Mouse (Mus musculus) cerebellum, postnatal 25 days (tissue): ENCODE results near the gene Krtap4-9.
"Not testable (repeated sequence)": the region's sequence is repeated elsewhere in the genome, so short reads cannot be mapped to it uniquely, and the experiment has no call there.

Source experiments
- DNase-seq, 2 experiments: peaks; one replicate each; pipeline ENCODE4 v3.0.0; 2021; ENCODE audit warnings: mixed read lengths in 2 of 2

Krtap4-9 gene

GRCm38 (mm10) chr11:99784900-99785299 lies at the start of gene Krtap4-9:
Gene Krtap4-9, plus strand, starts transcription at chr11:99785200.
- not testable (repeated sequence) for DNase-seq

DNA sequence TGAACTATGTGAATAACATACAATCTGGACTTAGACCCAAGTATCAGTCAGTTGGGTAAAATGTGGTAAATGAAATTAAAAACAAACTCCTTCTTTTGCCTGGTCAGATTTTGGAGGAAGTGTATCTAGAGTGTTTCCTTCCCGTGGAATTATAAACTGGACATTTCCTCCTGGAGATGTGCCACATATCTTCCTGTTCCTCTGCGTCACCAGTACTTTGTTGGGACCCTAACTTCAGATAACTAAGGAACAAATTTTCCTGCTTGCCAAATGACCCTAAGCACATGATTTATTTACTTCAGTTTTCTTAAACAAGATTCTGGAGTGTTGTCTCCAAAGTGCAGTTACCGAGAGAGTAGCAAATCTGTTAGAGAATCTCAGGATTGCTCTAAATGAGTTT lies 41.0 kb upstream of the Krtap4-9 start:
- no peak for DNase-seq

DNA sequence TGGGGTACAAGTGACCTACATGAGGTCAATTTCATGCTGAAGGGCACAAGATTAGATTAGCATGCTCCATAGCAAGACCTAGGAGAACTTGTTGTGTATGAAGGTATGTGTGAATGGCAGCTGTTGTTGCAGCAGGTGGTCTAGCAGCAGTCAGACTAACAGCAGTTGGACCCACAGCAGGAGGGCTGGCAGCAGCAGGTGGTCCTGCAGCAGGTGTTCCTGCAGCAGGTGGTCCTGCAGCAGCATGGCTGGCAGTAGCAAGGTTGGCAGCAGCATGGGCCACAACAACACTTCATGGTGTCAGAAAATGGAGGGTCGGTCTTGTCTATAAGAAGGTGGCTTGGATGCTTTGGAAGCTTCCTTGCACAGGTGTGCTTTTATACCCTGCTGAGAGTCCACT lies 26.1 kb upstream of the Krtap4-9 start:
- DNase-seq: no peak

DNA sequence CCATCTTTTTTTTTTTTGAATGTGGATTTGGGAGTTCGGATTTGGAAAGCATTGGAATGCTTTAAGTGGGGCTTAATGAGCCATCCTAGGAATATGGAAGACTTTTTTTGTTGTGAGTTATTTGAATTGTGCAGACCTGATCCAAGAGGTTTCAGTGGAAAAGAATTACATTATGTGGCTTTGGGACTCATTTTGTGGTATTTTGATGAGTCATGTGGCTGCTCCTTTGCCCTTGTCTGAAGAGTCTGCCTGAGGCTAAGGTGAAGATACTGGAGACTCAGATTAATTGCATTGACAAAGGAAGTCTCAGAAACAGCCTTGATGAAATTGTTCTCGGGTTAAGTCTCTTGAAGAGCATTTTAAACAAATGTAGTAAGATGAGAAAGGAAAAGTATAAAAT lies 16.6 kb upstream of the Krtap4-9 start:
- DNase-seq: no peak

- DNase-seq: not testable (repeated sequence)
Measured at GRCm38 (mm10) chr11:99772813-99773212, 12.2 kb upstream of the Krtap4-9 start, which contains the start of gene Gm11595. Gene Gm11595, minus strand, starts transcription at chr11:99772913.

DNA sequence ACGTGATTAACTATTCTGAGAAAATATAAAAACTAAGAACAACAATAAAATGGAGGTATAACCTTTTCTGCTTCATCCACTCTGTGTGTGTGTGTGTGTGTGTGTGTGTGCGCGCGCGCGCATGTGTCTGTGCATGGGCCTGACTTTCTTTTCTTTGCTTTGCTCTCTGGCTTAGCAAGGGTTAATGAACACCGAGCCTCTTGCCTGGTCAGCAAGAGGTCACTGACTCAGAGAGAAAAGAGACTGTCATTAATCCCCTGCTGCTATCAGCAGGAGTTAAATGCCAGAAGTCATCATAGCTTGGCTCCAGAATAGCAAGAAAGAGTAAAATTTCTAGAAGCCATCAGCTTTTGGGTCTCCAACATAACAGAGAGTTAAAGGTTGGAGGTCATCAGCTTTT lies 6.6 kb upstream of the Krtap4-9 start:
- DNase-seq: no peak

DNA sequence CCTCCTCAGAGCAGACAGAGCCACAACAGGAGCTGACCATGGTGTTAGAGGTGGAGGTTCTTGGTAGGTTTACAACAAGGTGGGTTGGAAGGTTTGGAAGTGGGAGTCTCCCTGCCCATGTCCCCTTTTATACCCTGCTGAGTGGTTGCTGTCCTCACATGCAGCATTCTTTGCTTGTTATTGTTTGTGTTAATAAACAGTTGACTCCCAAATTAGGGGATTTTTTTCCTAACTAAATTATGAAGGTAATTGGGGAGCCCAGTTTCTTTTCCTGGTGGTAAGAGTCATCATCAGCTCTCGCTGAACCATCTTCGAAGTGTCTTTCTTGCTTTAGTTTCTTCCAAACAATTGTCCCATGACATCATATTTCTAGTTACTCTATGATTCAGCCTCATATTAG lies 4.4 kb upstream of the Krtap4-9 start, which contains the start of gene Krtap4-8:
Gene Krtap4-8 (minus strand): TSS at position 101 of the 400 bp plus-strand sequence.
- DNase-seq: no peak

DNA sequence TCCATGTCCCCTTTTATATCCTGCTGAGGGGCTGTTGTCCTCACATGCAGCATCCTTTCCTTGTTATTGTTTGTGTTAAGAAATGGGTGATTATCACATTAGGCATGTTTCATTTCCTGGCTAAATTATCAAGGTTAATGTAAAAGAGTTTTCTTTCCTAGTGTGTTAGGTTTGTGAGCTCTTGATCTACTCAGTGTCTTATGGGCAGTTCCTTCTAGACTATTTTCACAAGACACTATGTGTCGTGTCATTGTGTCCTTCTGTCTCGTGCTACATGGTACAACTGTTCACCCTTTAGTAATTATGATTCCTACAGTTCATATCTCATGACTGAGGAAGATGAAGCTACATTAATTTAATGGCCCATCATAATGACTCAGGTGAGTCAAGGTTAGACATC lies 8.4 kb downstream of the Krtap4-9 start, which contains the start of gene Gm11596:
Gene Gm11596 (minus strand): TSS at position 101 of the 400 bp plus-strand sequence.
- no peak for DNase-seq

- not testable (repeated sequence) for DNase-seq
Measured at GRCm38 (mm10) chr11:99798832-99799231, 13.8 kb downstream of the Krtap4-9 start, which contains the start of gene Gm11569. Gene Gm11569, minus strand, starts transcription at chr11:99798932.

DNA sequence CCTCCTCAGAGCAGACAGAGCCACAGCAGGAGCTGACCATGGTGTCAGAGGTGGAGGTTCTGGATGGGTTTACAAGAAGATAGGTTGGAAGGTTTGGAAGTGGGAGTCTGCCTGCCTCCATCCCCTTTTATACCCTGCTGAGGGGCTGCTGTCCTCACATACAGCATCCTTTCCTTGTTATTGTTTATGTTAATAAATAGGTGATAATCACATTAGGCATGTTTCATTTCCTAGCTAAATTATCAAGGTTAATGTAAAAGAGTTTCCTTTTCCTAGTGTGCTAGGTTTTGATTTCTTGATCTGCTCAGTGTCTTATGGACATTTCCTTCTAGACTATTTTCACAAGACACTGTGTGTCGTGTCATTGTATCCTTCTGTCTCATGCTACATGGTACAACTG lies 19.3 kb downstream of the Krtap4-9 start, which contains the start of gene Gm11554:
Gene Gm11554 (minus strand): TSS at position 101 of the 400 bp plus-strand sequence.
- DNase-seq: not testable (repeated sequence)

DNA sequence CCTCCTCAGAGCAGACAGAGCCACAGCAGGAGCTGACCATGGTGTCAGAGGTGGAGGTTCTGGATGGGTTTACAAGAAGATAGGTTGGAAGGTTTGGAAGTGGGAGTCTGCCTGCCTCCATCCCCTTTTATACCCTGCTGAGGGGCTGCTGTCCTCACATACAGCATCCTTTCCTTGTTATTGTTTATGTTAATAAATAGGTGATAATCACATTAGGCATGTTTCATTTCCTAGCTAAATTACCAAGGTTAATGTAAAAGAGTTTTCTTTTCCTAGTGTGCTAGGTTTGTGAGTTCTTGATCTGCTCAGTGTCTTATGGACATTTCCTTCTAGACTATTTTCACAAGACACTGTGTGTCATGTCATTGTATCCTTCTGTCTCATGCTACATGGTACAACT lies 24.8 kb downstream of the Krtap4-9 start, which contains the start of gene Krtap4-13:
Gene Krtap4-13 (minus strand): TSS at position 101 of the 400 bp plus-strand sequence.
- DNase-seq: not testable (repeated sequence)

- not testable (repeated sequence) for DNase-seq
Measured at GRCm38 (mm10) chr11:99815566-99815965, 30.6 kb downstream of the Krtap4-9 start, which contains the start of gene Gm11564. Gene Gm11564, minus strand, starts transcription at chr11:99815666.
